Mouse (Mus musculus) MEL (cell line): ENCODE measurements around the gene Nccrp1. TPM values are rescaled to one million over a fixed set of nuclear protein-coding genes. Genes with fewer than 3 reads are reported as not detected.

ENCODE experiments used
- DNase-seq: peaks from one replicate; pipeline ENCODE4 v3.0.0; 2011; ENCODE audit warnings: low read depth, low spot score
- H3K27ac ChIP-seq: 2 replicates; pipeline ENCODE4 v1.5.1; 2012; ENCODE audit warnings: low read depth, mild to moderate bottlenecking, control low read depth, low read length, moderate library complexity; ENCODE audit not compliant: control insufficient read depth
- H3K27me3 ChIP-seq, 2 experiments: fragments of 150-350 bp in 1 of 2; sonication (generic) in 1 of 2; 2 replicates each; pipeline ENCODE4 v1.6.1; 2012; ENCODE audit warnings: low read length in 2 of 2, mild to moderate bottlenecking in 2 of 2, improper control_type of control experiment in 1 of 2, moderate library complexity in 1 of 2; ENCODE audit not compliant: insufficient read depth in 2 of 2, control insufficient read depth in 1 of 2
- H3K36me3 ChIP-seq, 2 experiments: 2 replicates each; pipeline ENCODE4 v1.6.1; 2012 to 2014; ENCODE audit warnings: low read length in 2 of 2, improper control_type of control experiment in 1 of 2, inconsistent platforms in 1 of 2, mild to moderate bottlenecking in 1 of 2; ENCODE audit not compliant: insufficient read depth in 2 of 2, control insufficient read depth in 1 of 2
- H3K4me1 ChIP-seq, 2 experiments: fragments of 150-350 bp in 1 of 2; sonication (generic) in 1 of 2; 2 replicates each; pipeline ENCODE4 v1.6.1; 2012; ENCODE audit warnings: low read length in 2 of 2, improper control_type of control experiment in 1 of 2, mild to moderate bottlenecking in 1 of 2; ENCODE audit not compliant: insufficient read depth in 2 of 2, control insufficient read depth in 1 of 2
- H3K4me3 ChIP-seq, 2 experiments: fragments of 150-350 bp in 1 of 2; sonication (generic) in 1 of 2; 2 replicates each; pipeline ENCODE4 v1.5.1; 2012; ENCODE audit warnings: low read depth in 2 of 2, low read length in 2 of 2, mild to moderate bottlenecking in 2 of 2, moderate library complexity in 2 of 2, control low read depth in 1 of 2, improper control_type of control experiment in 1 of 2; ENCODE audit not compliant: control insufficient read depth in 1 of 2, insufficient read depth in 1 of 2
- H3K79me2 ChIP-seq: 2 replicates; pipeline ENCODE4 v1.6.1; 2012; ENCODE audit warnings: mild to moderate bottlenecking, low read length, moderate library complexity; ENCODE audit not compliant: control insufficient read depth, poor library complexity, insufficient read depth
- H3K9ac ChIP-seq: 2 replicates; pipeline ENCODE4 v1.6.1; 2012; ENCODE audit warnings: low read depth, mild to moderate bottlenecking, control low read depth, low read length, moderate library complexity; ENCODE audit not compliant: control insufficient read depth, poor library complexity, severe bottlenecking
- H3K9me3 ChIP-seq: fragments of 150-350 bp; sonication (generic); replicated peaks from 2 replicates; pipeline ENCODE4 v1.6.1; 2012; ENCODE audit warnings: mild to moderate bottlenecking, low read length, improper control_type of control experiment, moderate library complexity; ENCODE audit not compliant: insufficient read depth
- CHD1 ChIP-seq: IDR thresholded peaks from 2 replicates; pipeline ENCODE4 v1.6.1; 2012; ENCODE audit warnings: low read depth, mild to moderate bottlenecking, inconsistent platforms, low read length, improper control_type of control experiment
- CHD2 ChIP-seq: IDR thresholded peaks from 2 replicates; pipeline ENCODE4 v1.6.1; 2011; ENCODE audit warnings: low read length, improper control_type of control experiment
- E2F4 ChIP-seq: IDR thresholded peaks from 2 replicates; pipeline ENCODE4 v1.6.1; 2011; ENCODE audit warnings: low read depth, low read length, improper control_type of control experiment, borderline replicate concordance
- ELF1 ChIP-seq: IDR thresholded peaks from 2 replicates; pipeline ENCODE4 v1.6.1; 2014; ENCODE audit warnings: low read depth, mild to moderate bottlenecking, inconsistent platforms, low read length, improper control_type of control experiment, moderate library complexity
- EP300 ChIP-seq, 2 experiments: IDR thresholded peaks; 2 replicates each; pipeline ENCODE4 v1.6.1; 2011; ENCODE audit warnings: improper control_type of control experiment in 2 of 2, low read length in 2 of 2, low read depth in 1 of 2, mild to moderate bottlenecking in 1 of 2
- GATA1 ChIP-seq: IDR thresholded peaks from 2 replicates; pipeline ENCODE4 v1.6.1; 2011; ENCODE audit warnings: low read depth, low read length, improper control_type of control experiment
- HCFC1 ChIP-seq: IDR thresholded peaks from 2 replicates; pipeline ENCODE4 v1.6.1; 2012; ENCODE audit warnings: low read depth, mild to moderate bottlenecking, inconsistent platforms, low read length, improper control_type of control experiment, moderate library complexity
- JUND ChIP-seq: IDR thresholded peaks from 2 replicates; pipeline ENCODE4 v1.6.1; 2011; ENCODE audit warnings: low read depth, mild to moderate bottlenecking, improper control_type of control experiment, low read length
- KAT2A ChIP-seq: conservative IDR thresholded peaks from 2 replicates; pipeline ENCODE4 v1.6.1; 2012; ENCODE audit warnings: low read depth, low read length, improper control_type of control experiment, inconsistent platforms
- MAFK ChIP-seq: IDR thresholded peaks from 2 replicates; pipeline ENCODE4 v1.6.1; 2011; ENCODE audit warnings: low read depth, mild to moderate bottlenecking, low read length, improper control_type of control experiment, borderline replicate concordance
- MAX ChIP-seq: IDR thresholded peaks from 2 replicates; pipeline ENCODE4 v1.6.1; 2011; ENCODE audit warnings: low read length, improper control_type of control experiment
- MXI1 ChIP-seq: IDR thresholded peaks from 2 replicates; pipeline ENCODE4 v1.6.1; 2011; ENCODE audit warnings: mild to moderate bottlenecking, low read depth, low read length, improper control_type of control experiment
- MYC ChIP-seq: IDR thresholded peaks from 2 replicates; pipeline ENCODE4 v1.6.1; 2011; ENCODE audit warnings: low read depth, mild to moderate bottlenecking, low read length, improper control_type of control experiment, moderate library complexity
- NELFE ChIP-seq: IDR thresholded peaks from 2 replicates; pipeline ENCODE4 v1.6.1; 2011; ENCODE audit warnings: low read depth, low read length, improper control_type of control experiment
- NRF1 ChIP-seq: IDR thresholded peaks from 2 replicates; pipeline ENCODE4 v1.6.1; 2014; ENCODE audit warnings: low read depth, mild to moderate bottlenecking, inconsistent platforms, low read length, improper control_type of control experiment, moderate library complexity; ENCODE audit not compliant: poor library complexity, insufficient read depth, severe bottlenecking
- POLR2A ChIP-seq, 2 experiments: IDR thresholded peaks; 2 replicates each; pipeline ENCODE4 v1.6.1; 2011 to 2012; ENCODE audit warnings: low read length in 2 of 2, mild to moderate bottlenecking in 2 of 2, control low read depth in 1 of 2, improper control_type of control experiment in 1 of 2, low read depth in 1 of 2, moderate library complexity in 1 of 2; ENCODE audit not compliant: control insufficient read depth in 1 of 2, insufficient read depth in 1 of 2, poor library complexity in 1 of 2
- POLR2AphosphoS2 ChIP-seq: IDR thresholded peaks from 2 replicates; pipeline ENCODE4 v1.6.1; 2011; ENCODE audit warnings: low read length, improper control_type of control experiment
- POLR2AphosphoS5 ChIP-seq: IDR thresholded peaks from 2 replicates; pipeline ENCODE4 v1.6.1; 2012; ENCODE audit warnings: low read depth, borderline replicate concordance, mild to moderate bottlenecking, inconsistent platforms, low read length, moderate library complexity, mixed read lengths
- RAD21 ChIP-seq: IDR thresholded peaks from 2 replicates; pipeline ENCODE4 v1.6.1; 2011; ENCODE audit warnings: mild to moderate bottlenecking, low read depth, low read length, improper control_type of control experiment
- RCOR1 ChIP-seq: IDR thresholded peaks from 2 replicates; pipeline ENCODE4 v1.6.1; 2012; ENCODE audit warnings: low read depth, mild to moderate bottlenecking, inconsistent platforms, low read length, improper control_type of control experiment
- SIN3A ChIP-seq: IDR thresholded peaks from 2 replicates; pipeline ENCODE4 v1.6.1; 2012; ENCODE audit warnings: low read length, improper control_type of control experiment, inconsistent platforms
- SMC3 ChIP-seq: IDR thresholded peaks from 2 replicates; pipeline ENCODE4 v1.6.1; 2011; ENCODE audit warnings: low read depth, low read length, improper control_type of control experiment
- TAL1 ChIP-seq: IDR thresholded peaks from 2 replicates; pipeline ENCODE4 v1.6.1; 2012; ENCODE audit warnings: mild to moderate bottlenecking, inconsistent platforms, low read length, moderate library complexity, mixed read lengths
- TCF12 ChIP-seq: IDR thresholded peaks from 2 replicates; pipeline ENCODE4 v1.6.1; 2014; ENCODE audit warnings: low read depth, mild to moderate bottlenecking, inconsistent platforms, low read length, improper control_type of control experiment, moderate library complexity
- USF1 ChIP-seq: IDR thresholded peaks from 2 replicates; pipeline ENCODE4 v1.6.1; 2014; ENCODE audit warnings: low read depth, mild to moderate bottlenecking, inconsistent platforms, low read length, improper control_type of control experiment, moderate library complexity
- USF2 ChIP-seq, 2 experiments: IDR thresholded peaks; 2 replicates each; pipeline ENCODE4 v1.6.1; 2011 to 2012; ENCODE audit warnings: improper control_type of control experiment in 2 of 2, low read length in 2 of 2, borderline replicate concordance in 1 of 2, inconsistent platforms in 1 of 2, low read depth in 1 of 2, mild to moderate bottlenecking in 1 of 2; ENCODE audit not compliant: insufficient read depth in 1 of 2
- ZC3H11A ChIP-seq: IDR thresholded peaks from 2 replicates; pipeline ENCODE4 v1.6.1; 2012; ENCODE audit warnings: low read depth, mild to moderate bottlenecking, inconsistent platforms, low read length, improper control_type of control experiment
- ZKSCAN1 ChIP-seq: IDR thresholded peaks from 2 replicates; pipeline ENCODE4 v1.6.1; 2012; ENCODE audit warnings: low read depth, mild to moderate bottlenecking, inconsistent platforms, low read length, improper control_type of control experiment, moderate library complexity
- ZMIZ1 ChIP-seq: IDR thresholded peaks from 2 replicates; pipeline ENCODE4 v1.6.1; 2012; ENCODE audit warnings: low read depth, mild to moderate bottlenecking, inconsistent platforms, low read length, improper control_type of control experiment, moderate library complexity
- polyA plus RNA-seq, 2 experiments: library from polyadenylated mRNA; stranded (reverse) in 1 of 2; unstranded in 1 of 2; fragments of >175 nt in 1 of 2; fragments of >200 nt in 1 of 2; gene quantifications; 2 replicates each; pipeline versions ENCODE4 v1.2.1 to v1.2.4; 2012; ENCODE audit warnings: low replicate concordance in 2 of 2, low read depth in 1 of 2; ENCODE audit not compliant: insufficient read length in 2 of 2, insufficient read depth in 1 of 2, missing spikeins in 1 of 2
- total RNA-seq: library from RNA; depleted of rRNA; stranded (reverse); fragments of 300-350 nt; gene quantifications from 2 replicates; pipeline ENCODE4 v1.2.3, GENCODE M21; 2012

Gene Nccrp1
- total and polyA plus RNA-seq, 3 experiments: not detected

DNA sequence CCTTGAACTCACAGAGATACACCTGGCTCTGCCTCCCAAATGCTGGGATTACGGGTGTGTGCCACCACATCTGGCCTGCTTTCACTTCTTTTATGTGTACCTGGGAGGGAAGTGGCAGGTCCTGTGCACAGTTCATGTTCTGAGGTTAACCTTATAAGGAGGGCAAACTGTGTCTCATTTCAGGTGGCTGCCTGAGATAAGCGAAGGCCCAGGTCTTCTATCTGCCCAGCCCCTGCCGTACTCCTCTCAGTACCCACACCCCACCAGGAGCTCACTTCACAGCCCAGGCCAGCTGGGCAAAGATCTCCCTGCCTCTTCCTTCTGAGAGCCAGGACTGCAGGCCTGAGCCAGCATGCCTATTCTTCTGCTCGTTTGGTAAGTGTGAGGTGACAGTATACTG, 34.7 kb upstream of the Nccrp1 start:
- peaks cover 34 to 42% of the 10 kb centered on the region in 2 experiments for H3K4me1 ChIP-seq
- peak; percentile 53 for DNase-seq
- H3K4me3 ChIP-seq: no peak overlapping the region
- peak; percentile 68 for TF ChIP-seq TAL1
- no peak for TF ChIP-seq CHD2
- no peak for TF ChIP-seq MAFK
- TF ChIP-seq USF2 (IDR thresholded peaks at IDR 0.05; ENCODE audit: borderline replicate concordance in 1 of 2, insufficient read depth in 1 of 2, low read depth in 1 of 2, low read length in 2 of 2): no peak
- no peak for TF ChIP-seq USF1
- TF ChIP-seq JUND: no peak
- TF ChIP-seq ELF1: no peak
- TF ChIP-seq GATA1: peak; percentile 32; the same call in 1 of the 2 replicates
- no peak for TF ChIP-seq ZC3H11A
- no peak for TF ChIP-seq HCFC1
- peak; percentile 10 for TF ChIP-seq MXI1
- TF ChIP-seq NELFE: no peak
- no peak for TF ChIP-seq RAD21
- 0 out of 2 replicates have a peak, but pooled peaks have one; percentile 18 for TF ChIP-seq RCOR1
- TF ChIP-seq MAX: no peak
- TF ChIP-seq SMC3: no peak
- peak; percentile 41 to 47; a peak in 3 of 4 replicates for TF ChIP-seq EP300 (IDR thresholded peaks at IDR 0.05; ENCODE audit: low read depth in 1 of 2, low read length in 2 of 2)
- TF ChIP-seq POLR2AphosphoS2: no peak
- TF ChIP-seq ZMIZ1: no peak
- TF ChIP-seq NRF1: no peak
- no peak for TF ChIP-seq POLR2AphosphoS5
- peak; percentile 71 for TF ChIP-seq TCF12
- TF ChIP-seq ZKSCAN1: no peak
- no peak for TF ChIP-seq CHD1
- no peak for TF ChIP-seq POLR2A (IDR thresholded peaks at IDR 0.05; ENCODE audit: control insufficient read depth in 1 of 2, insufficient read depth in 1 of 2, low read depth in 1 of 2, low read length in 2 of 2, poor library complexity in 1 of 2)
- no peak for TF ChIP-seq MYC
- no peak for TF ChIP-seq KAT2A
- TF ChIP-seq SIN3A: 0 out of 2 replicates have a peak, but pooled peaks have one; percentile 32
- TF ChIP-seq E2F4: no peak
- no peaks in the 10 kb centered on the region for H3K9me3 ChIP-seq
- no peak overlapping the region for H3K9ac ChIP-seq
- H3K36me3 ChIP-seq: peaks cover 0 to 25% of the 10 kb centered on the region in 2 experiments; a peak in 2 of 4 replicates
- H3K79me2 ChIP-seq: no peaks in the 10 kb centered on the region; the same call in 1 of the 2 replicates
- H3K27me3 ChIP-seq: no peaks in the 10 kb centered on the region
- H3K27ac ChIP-seq: peak overlapping the region; percentile 74
